Mouse (Mus musculus) cerebellum, adult 18-20 months (tissue): ENCODE measurements at regions not wholly inside any gene's neighbourhood (a gene's known extent, or its start where the extent isn't known, plus 50 kb on each side); places are given as distances from the start of the nearest gene placed in this dataset.

Experiments
- DNase-seq, 2 experiments: peaks; one replicate each; pipeline ENCODE4 v3.0.0; 2021

DNA sequence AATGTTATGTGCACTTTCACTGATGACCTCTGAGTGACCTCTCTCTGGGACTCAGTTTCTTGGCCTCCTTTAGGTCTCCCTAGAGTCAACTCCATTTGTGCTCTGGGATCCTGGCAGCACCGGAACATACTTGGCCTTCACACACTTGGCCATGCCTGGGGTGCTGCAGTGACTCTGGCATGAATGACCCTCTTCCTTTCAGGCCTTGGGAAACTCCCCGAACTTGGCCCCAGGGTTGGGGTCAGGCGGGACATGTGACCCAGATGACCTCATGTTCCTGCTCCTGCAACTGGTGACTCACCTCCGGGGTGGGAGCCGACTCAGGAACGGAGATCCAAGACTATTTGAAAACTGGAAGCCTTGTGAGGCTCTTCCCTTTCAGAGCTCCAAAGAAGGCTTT lies 159.2 kb downstream of the Cyp26b1 start:
- no peak for DNase-seq

DNA sequence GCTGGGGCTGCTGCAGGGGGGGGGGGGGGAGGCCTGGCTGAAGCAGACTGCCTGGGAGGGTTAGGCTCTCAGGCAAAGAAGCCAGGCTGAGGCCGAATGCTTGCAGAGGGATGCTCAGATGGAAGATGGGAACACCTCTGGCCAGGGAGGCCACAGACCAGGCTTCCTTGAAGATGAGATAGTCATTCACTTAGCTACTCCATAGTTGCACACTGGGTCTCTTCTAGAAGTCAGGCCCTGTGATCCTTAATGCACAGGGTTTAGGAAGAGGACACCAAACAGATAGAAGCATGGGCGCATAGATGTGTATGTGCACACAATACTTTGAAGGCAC lies 162.1 kb downstream of the Cyp26b1 start:
- DNase-seq: no peak

GRCm38 (mm10) chr6:84430925-84431621 lies 162.6 kb downstream of the Cyp26b1 start:
- no peak for DNase-seq

DNA sequence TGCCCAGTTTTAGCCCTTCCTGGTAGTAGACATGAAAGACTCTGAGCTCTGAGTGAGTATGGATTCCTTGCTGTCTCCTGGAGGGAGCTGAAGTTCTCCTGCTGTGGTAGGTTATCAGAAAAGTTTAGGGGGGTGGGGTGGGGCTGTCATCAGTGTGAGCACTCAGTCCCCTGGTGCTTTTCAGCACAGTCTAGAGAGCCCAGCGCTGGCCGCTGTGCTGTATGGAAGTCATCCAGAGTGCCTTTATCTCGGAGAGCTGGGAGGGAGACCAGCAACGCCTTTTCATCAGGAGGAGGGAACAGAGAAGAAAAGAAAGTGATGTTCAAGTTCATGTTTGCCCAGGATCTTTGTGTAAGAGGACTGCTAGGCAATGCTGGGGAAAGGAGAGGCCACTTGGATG lies 163.6 kb downstream of the Cyp26b1 start:
- DNase-seq: no peak

- peak in 1 of 2 experiments; percentile 6 for DNase-seq
Measured at GRCm38 (mm10) chr6:84429247-84429646, 164.5 kb downstream of the Cyp26b1 start.

DNA sequence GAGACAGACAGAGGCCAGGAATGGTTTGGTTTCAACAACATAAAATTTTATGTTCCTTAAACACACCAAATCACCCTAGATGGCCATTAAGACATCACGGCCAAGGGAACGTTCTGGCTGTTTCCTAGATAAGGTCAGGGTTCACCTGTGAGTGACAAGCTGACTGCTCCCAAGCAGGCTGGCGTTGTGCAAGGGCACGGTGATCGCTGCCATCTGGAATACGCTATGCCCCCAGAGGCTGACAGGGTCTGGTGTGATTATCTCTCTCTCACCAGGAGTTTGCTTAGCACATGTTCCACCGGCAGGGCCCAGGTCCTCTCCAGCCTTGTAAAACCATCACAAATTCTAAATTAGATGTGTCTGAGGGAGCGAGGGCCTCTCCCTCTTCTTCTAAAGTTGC lies 167.0 kb downstream of the Cyp26b1 start:
- no peak for DNase-seq

- peak; percentile 22 to 50 for DNase-seq
Measured at GRCm38 (mm10) chr6:84425823-84426222, 167.9 kb downstream of the Cyp26b1 start.

DNA sequence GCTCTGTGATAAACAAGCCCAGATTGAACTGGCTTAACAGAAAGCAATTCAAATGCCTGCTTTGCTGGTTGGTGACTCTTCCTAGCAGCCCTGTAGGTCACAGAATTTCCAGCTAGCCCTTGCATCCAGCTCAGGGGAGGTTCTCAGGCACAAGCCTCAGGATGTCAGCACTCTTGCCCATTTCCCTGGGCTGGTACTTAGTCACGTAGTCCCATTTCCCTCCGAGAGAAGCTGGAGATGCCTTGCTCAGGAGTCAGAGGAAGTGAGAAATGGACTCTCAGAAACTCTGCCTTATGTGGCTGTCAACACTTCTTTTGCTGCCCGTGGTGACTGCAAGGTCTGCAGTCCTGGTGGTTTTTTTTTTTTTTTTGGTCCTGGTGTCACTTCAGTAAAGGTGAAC lies 170.8 kb downstream of the Cyp26b1 start:
- DNase-seq: no peak

DNA sequence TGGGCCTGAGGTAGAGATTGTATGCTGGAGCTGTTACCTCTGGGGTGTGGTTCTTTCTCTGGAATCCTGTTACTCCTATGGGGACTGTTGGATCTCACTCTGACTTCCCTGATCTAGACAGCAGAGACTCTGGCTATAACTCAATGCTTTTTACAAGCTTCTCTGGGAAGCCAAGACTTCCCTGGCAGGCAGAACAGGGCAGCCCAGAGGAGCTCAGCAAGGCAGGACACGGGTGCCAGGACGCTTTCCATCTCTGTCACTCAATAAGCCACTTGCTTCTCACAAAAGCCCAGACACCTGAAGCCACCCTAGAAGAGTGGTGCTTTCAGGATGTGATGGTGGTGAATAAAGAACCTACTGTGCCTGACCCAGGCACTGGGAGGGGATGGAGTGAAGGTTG lies 174.0 kb downstream of the Cyp26b1 start:
- no peak for DNase-seq

- DNase-seq: no peak
Measured at GRCm38 (mm10) chr6:84419281-84419680, 174.4 kb downstream of the Cyp26b1 start.

- DNase-seq: no peak
Measured at GRCm38 (mm10) chr6:84416992-84417636, 176.6 kb downstream of the Cyp26b1 start.

GRCm38 (mm10) chr6:84414400-84414799 lies 179.3 kb downstream of the Cyp26b1 start:
- no peak for DNase-seq

DNA sequence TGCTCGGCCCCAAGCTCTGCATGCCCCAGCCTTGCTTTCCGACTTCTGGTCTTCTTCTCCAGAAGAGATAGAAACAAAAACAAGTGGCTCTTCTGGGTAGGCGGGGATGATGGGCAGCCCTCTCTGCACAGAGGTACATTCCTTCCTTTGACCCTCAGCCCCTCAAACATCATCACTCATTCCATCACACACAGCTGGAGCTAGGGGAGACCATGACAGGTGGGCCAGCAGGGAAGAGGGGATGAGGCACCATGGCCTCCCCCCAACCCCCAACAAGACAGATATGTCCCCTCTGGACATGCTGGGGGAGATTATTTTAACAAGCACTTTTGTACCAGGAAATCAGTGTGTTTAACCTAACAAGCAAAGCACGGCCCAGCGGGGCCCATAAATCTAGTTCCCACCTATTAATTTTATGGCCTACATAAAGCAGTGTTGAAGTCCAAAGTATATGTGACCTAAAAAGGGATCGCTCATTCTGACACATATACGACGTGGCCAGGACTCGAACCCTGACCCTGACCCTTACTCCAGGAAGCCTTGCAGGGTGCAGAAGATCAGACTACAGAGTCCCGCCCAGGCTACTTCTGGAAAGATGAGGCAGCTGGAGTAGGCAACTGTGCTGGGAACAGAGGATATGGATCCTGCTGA lies 183.7 kb downstream of the Cyp26b1 start:
- no peak for DNase-seq

DNA sequence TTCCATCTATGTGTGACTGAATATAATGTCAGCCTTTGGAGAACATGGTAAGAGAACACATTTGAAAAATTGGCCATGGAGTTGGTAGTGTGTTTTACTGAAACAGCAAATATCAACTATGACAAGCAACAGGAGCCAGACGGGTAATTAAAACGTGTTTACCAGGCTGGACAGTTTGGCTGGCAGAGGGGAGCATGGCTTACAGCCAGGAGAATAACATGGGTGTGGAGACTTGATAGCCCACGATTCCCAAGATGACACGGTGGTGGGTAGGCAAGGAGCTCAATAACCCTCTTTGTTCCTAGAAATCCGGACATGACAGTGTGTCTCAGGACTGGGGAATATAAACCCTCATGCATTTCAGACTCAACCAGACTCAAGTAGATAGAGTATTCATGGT lies 185.2 kb downstream of the Cyp26b1 start:
- DNase-seq: no peak

DNA sequence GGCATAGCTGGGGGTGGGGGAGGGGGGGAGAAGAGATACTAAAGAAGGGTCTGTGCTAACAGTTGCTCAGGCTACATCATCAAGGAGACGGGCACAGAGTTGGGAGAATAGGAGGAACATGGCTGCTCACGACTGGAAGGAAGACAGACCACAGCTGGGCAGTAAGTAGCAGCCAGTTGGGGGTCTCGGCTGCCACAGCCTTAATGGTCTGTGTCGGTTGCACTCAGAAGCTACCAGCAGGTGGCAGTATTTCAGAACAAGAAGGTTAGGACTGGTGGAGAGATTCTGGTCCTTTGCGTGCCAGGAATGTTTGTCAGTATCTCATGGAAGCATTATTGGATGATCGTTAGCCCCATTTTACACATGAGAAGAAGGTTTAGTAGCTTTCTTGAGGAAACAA lies 185.9 kb downstream of the Cyp26b1 start:
- DNase-seq: peak; percentile 34 to 49

DNA sequence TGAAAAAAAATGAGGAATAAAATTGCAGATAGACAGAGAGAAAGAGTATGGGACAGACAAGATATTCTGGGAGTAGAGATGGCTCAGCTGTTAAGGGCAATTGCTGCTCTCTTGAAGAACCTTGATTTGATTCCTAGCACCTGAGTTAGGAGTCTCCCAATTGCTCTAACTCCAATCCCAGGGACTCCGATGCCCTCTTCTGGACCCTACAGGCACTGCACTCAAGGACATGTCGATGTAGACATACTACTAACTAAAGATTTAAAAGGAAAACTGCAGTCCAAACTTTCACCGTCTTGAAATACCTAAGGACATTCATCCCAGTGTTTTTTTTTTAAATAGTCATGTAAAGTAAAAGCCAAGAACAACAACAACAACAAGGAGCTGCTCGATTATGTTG lies 189.0 kb downstream of the Cyp26b1 start:
- no peak for DNase-seq

DNA sequence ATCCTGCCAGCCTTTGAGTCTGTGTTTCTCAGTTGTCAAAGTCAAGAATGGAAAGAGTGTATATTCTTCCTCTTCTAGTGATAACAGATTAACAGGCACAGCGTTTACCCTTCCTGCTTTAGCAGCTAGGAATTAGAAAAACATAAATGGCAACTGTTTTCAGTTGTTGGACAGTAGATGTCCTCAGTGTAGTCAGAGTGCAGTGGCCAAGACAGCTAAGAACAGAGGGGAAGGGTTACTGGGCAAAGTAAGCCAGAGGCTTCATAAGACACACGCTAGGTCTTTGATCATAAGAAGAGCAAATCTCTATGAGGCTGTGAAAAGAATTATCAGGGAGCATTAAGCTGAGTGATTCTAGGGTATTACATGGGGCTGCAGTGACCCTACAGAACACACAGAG lies 191.3 kb downstream of the Cyp26b1 start:
- DNase-seq: no peak

GRCm38 (mm10) chr6:84394496-84395090 lies 199.1 kb downstream of the Cyp26b1 start:
- no peak for DNase-seq

GRCm38 (mm10) chr6:84393519-84394231 lies 200.0 kb downstream of the Cyp26b1 start:
- DNase-seq: no peak

- no peak for DNase-seq
Measured at GRCm38 (mm10) chr6:84392752-84393511, 200.8 kb downstream of the Cyp26b1 start.

DNA sequence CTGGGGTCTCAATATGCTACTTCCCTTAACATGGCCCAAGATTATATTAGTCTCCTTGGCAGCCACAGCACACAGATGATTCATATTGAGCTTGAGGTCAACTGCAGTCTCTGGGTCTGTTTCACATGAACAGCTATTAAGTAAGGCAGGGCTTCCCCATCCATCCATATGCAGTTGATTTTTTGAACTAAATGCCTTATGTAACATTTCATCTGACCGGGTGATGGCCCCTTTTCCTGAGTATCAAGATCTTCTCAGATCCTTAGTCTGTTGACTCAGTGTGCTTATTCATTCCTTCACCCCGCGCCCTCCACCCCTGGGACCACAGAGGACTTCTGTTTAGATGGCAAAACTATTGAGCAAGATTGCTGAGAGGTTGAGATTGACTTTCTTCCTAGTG lies 202.7 kb downstream of the Cyp26b1 start:
- DNase-seq: no peak

- peak; percentile 26 to 28 for DNase-seq
Measured at GRCm38 (mm10) chr6:84385696-84386095, 208.0 kb downstream of the Cyp26b1 start.

- no peak for DNase-seq
Measured at GRCm38 (mm10) chr6:84383718-84384117, 210.0 kb downstream of the Cyp26b1 start.
